Mouse (Mus musculus): ENCODE results near the gene Csnk2b. TPM values are rescaled to one million over a fixed set of nuclear protein-coding genes. Genes with fewer than 3 reads are reported as not detected.

Csnk2b gene
- 948 TPM for polyA plus RNA-seq (2014; fragmentation: Illumina TruSeq; extraction: RNeasy Lipid Tissue Mini Kit (QIAGEN cat#74804); ENCODE audit: low read depth, low replicate concordance)

DNA sequence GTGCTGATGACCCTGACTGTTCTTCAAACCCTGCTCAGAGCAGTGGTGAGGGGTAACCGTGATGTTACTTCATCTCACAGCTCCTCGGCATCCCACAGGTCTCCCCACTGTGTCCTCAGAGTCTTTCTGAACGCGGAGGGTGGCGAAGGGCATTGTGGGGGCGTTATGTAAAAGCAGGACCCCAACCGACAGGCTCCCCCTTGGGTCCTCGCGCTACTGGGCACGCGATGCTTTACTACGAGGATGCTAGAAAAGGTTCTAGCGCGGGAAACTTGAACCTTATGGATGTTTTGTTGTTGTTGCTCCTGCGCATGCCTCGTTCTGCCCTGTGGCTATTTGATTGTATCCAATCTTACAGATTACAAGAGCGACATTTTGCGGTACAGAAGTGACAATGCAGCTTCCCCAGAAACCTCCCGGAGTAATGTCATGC lies at the start of gene Csnk2b:
Gene Csnk2b, minus strand, starts transcription at position 183 of the 433 bp plus-strand sequence.

DNA sequence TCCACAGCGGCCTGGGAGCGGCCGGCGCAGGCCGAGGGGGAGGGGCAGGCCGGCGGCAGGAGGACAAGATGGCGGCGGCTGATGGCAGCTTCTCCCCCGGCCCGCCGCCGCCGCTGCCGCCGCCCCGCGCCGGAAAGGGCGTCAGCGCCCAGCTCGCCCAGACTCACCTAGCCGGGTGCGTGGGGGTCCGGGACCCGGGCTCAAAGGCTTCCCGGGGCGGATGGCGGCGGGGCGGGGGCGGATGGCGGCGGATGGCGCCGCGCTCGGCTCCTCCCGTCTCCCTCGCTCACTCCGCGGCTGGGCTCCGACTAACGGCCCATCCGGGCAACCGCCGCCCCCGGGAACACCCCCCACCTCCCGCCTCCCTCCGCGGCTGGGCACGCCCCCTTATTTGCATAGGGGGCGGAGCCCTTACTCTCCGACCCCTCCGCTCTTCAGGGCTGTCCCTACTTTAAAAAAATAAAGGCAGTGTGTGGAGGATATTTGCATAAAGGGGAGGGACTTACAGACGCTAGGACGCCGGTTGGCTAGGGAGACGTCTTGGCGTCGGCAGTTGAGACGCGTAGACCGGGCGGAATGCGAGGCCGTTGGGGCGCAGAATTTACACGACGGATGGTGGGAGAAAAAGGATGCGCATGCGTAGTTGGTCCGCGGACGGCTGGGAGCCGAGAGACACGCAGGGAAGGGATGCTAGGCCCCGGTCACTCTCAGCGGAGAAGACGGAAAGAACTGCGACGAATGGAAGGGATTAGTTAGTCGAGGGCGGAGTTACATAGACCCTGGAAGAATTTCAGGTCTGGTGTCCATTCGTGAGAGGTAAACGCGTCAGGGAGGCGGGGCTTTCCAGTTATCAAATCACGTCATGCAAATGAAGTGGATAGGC lies 43.0 kb upstream of the Csnk2b start, which contains the start of gene Prrc2a:
Gene Prrc2a, minus strand, starts transcription at position 330 of the 883 bp plus-strand sequence.

GRCm38 (mm10) chr17:35134801-35135590 lies 13.1 kb upstream of the Csnk2b start, which contains the start of gene Bag6:
Gene Bag6 (plus strand): TSS chr17:35135178.

DNA sequence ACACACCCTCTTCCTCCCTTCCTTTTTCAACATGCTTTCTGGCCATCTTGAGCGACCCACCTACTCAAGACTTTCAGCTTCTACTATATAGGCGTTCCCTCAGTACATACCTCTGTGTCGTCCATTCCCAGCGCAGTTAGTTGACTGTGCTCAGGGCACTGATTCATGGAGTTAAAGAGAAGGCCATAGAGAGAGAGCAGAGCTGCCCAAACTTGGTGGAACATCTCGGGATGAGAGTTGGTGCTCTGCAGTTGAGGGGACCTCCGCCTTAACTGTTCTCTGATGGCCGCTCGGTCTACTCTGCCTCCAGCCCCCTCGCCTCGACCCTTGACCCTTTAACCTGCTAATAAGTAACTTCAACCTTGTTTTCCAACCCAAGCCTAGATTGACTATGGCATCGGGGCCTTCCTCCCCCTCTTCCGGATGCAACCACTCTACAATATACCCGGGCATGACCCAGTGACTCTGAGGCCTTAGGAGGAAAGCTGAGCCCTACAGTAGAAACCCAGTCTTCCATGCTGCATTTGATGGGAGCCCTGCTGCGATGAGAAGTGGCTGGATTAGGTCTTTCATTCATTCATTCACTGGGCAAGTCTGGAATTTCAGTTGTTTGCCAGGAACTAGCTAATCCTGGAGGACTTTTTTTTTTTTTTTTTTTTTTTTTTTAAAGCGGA lies 9.8 kb upstream of the Csnk2b start, which contains the start of gene Apom:
Gene Apom, minus strand, starts transcription at position 551 of the 674 bp plus-strand sequence.

GRCm38 (mm10) chr17:35126206-35126611 lies 4.4 kb upstream of the Csnk2b start, which contains the start of gene D17H6S53E:
Gene D17H6S53E (plus strand): TSS chr17:35126373.

DNA sequence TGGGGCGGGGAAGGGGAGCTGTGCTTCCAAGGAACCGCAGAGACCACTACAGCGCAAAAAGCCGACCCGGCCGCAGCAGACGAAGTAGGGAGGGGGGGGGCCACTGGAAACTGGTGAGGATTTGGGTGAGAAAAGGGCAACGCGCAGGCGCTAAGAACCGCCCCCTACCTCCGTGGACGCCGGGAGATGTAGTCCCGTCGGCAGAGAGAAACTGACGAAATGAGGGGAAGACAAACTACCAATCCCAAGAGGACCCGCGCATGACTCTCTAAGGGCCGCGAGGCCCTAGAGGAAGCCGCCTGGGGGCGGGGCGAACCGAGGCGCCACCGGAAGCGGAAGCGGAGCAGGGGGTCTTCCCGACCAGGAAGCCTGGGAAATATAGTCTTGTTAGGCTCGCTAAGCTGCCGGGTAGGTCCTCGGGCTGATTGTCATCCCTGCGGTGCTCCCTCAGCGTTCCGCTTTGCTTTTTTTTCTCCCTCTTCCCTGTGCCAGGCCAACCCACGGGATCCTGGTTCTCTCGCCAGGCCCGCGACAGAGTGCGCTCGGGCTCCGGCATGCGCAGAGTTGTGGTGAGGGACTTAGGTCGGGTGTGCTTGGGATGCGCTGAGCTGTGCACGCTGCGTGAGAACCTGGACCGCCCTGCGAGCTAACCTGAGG lies 582 bp downstream of the Csnk2b start, which contains the start of gene Gpank1:
Gene Gpank1, plus strand, starts transcription at position 313 of the 657 bp plus-strand sequence.

DNA sequence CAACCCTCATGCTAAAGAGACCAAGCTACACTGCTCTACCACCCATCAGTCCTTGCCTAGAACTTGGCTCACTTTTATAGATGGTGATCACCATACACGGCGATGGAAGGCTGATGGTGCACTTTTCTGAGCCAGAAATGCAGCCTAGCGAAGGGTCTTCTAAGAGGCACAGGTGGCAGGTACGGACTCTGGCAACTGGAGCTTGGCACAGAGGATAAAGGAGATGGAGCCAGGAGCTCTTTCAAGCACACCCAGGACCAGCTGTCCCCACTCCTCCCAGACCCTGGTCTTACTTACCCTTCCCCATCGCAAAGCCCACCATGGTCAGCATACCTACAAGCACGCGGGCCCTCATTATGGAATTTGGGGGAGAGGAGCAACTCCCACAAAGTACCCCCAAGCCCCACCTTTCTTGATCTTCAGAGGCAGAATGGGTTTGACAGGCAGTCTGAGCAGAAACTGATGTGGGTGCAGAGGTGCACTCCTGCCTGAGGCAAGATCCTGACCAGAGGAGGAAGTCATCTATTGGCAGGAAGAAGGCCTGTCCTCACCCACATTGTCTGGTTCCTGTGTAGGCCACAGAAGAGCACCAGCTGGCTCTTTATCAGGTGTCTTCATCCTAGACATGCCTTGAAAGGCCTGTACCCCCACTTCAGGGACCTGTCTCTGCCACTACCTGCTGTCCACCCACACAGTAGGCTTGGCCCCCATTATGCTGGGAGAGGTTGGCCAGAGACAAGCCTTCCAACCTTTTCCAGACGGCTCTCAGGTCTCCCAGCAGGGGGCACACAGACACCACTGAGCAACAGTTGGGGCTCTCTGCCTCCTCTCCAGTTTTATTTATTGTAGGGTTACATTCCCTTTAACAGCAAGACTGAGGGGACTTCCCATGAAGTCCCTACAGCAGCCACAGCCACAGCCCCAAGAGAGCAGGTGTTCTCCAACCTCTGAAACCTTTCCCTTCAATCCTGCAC lies 6.5 kb downstream of the Csnk2b start, which contains the start of gene Ly6g5b:
Gene Ly6g5b, minus strand, starts transcription at position 383 of the 974 bp plus-strand sequence.

GRCm38 (mm10) chr17:35108097-35108496 lies 13.8 kb downstream of the Csnk2b start, which contains the start of gene Ly6g5c:
Gene Ly6g5c (plus strand): TSS chr17:35108279.

GRCm38 (mm10) chr17:35088825-35089644 lies 32.8 kb downstream of the Csnk2b start, which contains the start of gene Abhd16a:
Gene Abhd16a (plus strand): TSS chr17:35089263.

DNA sequence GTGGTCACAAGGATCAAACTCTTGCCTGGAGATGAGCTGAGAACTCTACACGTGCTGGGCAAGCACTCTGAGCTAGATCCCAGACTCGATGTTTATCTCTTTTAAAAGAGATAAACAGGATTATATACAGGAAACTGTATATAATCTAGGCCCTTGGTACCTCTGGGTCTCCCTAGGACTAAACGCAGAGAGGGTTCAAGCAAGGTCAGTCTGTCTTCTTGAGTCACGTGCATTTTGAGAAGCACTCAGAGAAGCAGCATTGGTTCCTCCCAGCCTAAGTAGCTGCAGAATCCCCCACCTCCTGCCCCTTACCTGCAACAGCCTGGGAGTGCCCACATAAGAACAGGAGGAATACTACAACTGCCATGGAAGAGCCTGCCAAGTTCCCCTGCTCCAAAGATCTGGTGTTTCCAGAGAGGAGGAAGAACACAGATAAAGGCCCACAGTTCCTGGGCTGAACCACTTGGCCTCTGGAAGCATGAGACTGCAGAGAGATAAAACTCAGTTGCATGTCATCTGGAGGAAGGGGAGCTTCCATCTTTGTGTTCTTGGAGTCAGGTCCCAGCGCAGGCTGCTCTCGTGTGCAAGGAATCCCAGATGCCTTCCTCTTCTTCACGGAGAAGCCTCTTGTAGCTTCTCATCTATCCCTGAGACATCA lies 36.5 kb downstream of the Csnk2b start, which contains the start of gene Ly6g6f:
Gene Ly6g6f, minus strand, starts transcription at position 403 of the 658 bp plus-strand sequence.

GRCm38 (mm10) chr17:35077786-35078233 lies 44.0 kb downstream of the Csnk2b start, which contains the start of gene Ly6g6d:
Gene Ly6g6d (minus strand): TSS chr17:35078065.

DNA sequence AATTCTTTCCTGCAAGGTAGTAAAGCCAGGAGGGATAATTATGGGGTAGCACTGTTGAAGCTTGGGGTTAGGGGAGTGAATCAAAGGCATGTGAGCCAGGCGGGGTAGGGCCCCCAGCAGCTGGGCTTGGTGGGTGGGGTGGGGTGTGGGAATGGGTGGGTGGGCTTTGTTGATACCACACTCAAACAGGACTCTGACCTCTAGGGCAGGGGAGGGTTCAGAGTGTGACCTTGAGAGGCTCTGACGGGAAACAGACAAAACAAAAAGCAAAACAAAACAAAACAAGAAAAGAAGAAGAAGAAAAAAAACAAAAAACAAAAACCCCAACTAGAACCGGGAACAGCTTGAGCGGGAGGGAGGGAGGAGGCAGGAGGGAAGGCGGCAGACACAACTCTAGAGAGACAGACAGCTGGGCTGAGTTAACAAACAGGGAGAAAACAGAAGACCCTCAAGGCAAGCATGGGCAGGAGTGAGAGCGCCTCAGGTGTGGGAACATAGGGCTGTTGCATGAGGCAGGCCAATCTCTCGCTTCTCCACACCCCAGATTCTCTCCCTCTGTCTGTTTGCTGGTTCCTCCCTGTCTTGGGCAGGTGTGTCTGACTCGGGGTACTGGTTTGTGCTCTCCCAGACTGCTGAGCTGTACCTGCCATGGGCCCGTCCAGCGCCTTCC lies 45.2 kb downstream of the Csnk2b start, which contains the start of gene Ly6g6e:
Gene Ly6g6e, plus strand, starts transcription at position 396 of the 670 bp plus-strand sequence.

Other genes with a start within 250 kb of the Csnk2b start
- 0.18 TPM for gene Zbtb12, start 242.6 kb downstream of the Csnk2b start, polyA plus RNA-seq (2014; fragmentation: Illumina TruSeq; extraction: RNeasy Lipid Tissue Mini Kit (QIAGEN cat#74804); ENCODE audit: low read depth, low replicate concordance)
- 0.08 TPM for gene Gm20547, start 240.0 kb downstream of the Csnk2b start, polyA plus RNA-seq (2014; fragmentation: Illumina TruSeq; extraction: RNeasy Lipid Tissue Mini Kit (QIAGEN cat#74804); ENCODE audit: low read depth, low replicate concordance)
- 6.5 TPM for gene C2, start 223.8 kb downstream of the Csnk2b start, polyA plus RNA-seq (2014; fragmentation: Illumina TruSeq; extraction: RNeasy Lipid Tissue Mini Kit (QIAGEN cat#74804); ENCODE audit: low read depth, low replicate concordance)
- gene Ehmt2, start 223.6 kb downstream of the Csnk2b start, polyA plus RNA-seq (2014; fragmentation: Illumina TruSeq; extraction: RNeasy Lipid Tissue Mini Kit (QIAGEN cat#74804); ENCODE audit: low read depth, low replicate concordance) = 25.4 TPM
- gene Slc44a4, start 207.6 kb downstream of the Csnk2b start, polyA plus RNA-seq (2014; fragmentation: Illumina TruSeq; extraction: RNeasy Lipid Tissue Mini Kit (QIAGEN cat#74804); ENCODE audit: low read depth, low replicate concordance) = not detected
- 0.41 TPM for gene Neu1, start 190.8 kb downstream of the Csnk2b start, polyA plus RNA-seq (2014; fragmentation: Illumina TruSeq; extraction: RNeasy Lipid Tissue Mini Kit (QIAGEN cat#74804); ENCODE audit: low read depth, low replicate concordance)
- 0.56 TPM for gene Hspa1b, start 162.8 kb downstream of the Csnk2b start, polyA plus RNA-seq (2014; fragmentation: Illumina TruSeq; extraction: RNeasy Lipid Tissue Mini Kit (QIAGEN cat#74804); ENCODE audit: low read depth, low replicate concordance)
- not detected for gene Gm20481, start 152.1 kb downstream of the Csnk2b start, polyA plus RNA-seq (2014; fragmentation: Illumina TruSeq; extraction: RNeasy Lipid Tissue Mini Kit (QIAGEN cat#74804); ENCODE audit: low read depth, low replicate concordance)
- 0.57 TPM for gene Hspa1a, start 149.9 kb downstream of the Csnk2b start, polyA plus RNA-seq (2014; fragmentation: Illumina TruSeq; extraction: RNeasy Lipid Tissue Mini Kit (QIAGEN cat#74804); ENCODE audit: low read depth, low replicate concordance)
- 215 TPM for gene Hspa1l, start 149.3 kb downstream of the Csnk2b start, polyA plus RNA-seq (2014; fragmentation: Illumina TruSeq; extraction: RNeasy Lipid Tissue Mini Kit (QIAGEN cat#74804); ENCODE audit: low read depth, low replicate concordance)
- gene Lsm2, start 140.2 kb downstream of the Csnk2b start, polyA plus RNA-seq (2014; fragmentation: Illumina TruSeq; extraction: RNeasy Lipid Tissue Mini Kit (QIAGEN cat#74804); ENCODE audit: low read depth, low replicate concordance) = 115 TPM
- 53.6 TPM for gene Vars, start 121.1 kb downstream of the Csnk2b start, polyA plus RNA-seq (2014; fragmentation: Illumina TruSeq; extraction: RNeasy Lipid Tissue Mini Kit (QIAGEN cat#74804); ENCODE audit: low read depth, low replicate concordance)
- 0.15 TPM for gene Vwa7, start 105.5 kb downstream of the Csnk2b start, polyA plus RNA-seq (2014; fragmentation: Illumina TruSeq; extraction: RNeasy Lipid Tissue Mini Kit (QIAGEN cat#74804); ENCODE audit: low read depth, low replicate concordance)
- gene Sapcd1, start 94.0 kb downstream of the Csnk2b start, polyA plus RNA-seq (2014; fragmentation: Illumina TruSeq; extraction: RNeasy Lipid Tissue Mini Kit (QIAGEN cat#74804); ENCODE audit: low read depth, low replicate concordance) = not detected
- 8.7 TPM for gene Msh5, start 75.3 kb downstream of the Csnk2b start, polyA plus RNA-seq (2014; fragmentation: Illumina TruSeq; extraction: RNeasy Lipid Tissue Mini Kit (QIAGEN cat#74804); ENCODE audit: low read depth, low replicate concordance)
- 10.5 TPM for gene Clic1, start 72.1 kb downstream of the Csnk2b start, polyA plus RNA-seq (2014; fragmentation: Illumina TruSeq; extraction: RNeasy Lipid Tissue Mini Kit (QIAGEN cat#74804); ENCODE audit: low read depth, low replicate concordance)
- gene Ddah2, start 63.0 kb downstream of the Csnk2b start, polyA plus RNA-seq (2014; fragmentation: Illumina TruSeq; extraction: RNeasy Lipid Tissue Mini Kit (QIAGEN cat#74804); ENCODE audit: low read depth, low replicate concordance) = 0.56 TPM
- gene Ly6g6c, start 56.7 kb downstream of the Csnk2b start, polyA plus RNA-seq (2014; fragmentation: Illumina TruSeq; extraction: RNeasy Lipid Tissue Mini Kit (QIAGEN cat#74804); ENCODE audit: low read depth, low replicate concordance) = 19.3 TPM
- 1.5 TPM for gene Mpig6b, start 55.9 kb downstream of the Csnk2b start, polyA plus RNA-seq (2014; fragmentation: Illumina TruSeq; extraction: RNeasy Lipid Tissue Mini Kit (QIAGEN cat#74804); ENCODE audit: low read depth, low replicate concordance)
- gene Ly6g6e, start 45.2 kb downstream of the Csnk2b start, polyA plus RNA-seq (2014; fragmentation: Illumina TruSeq; extraction: RNeasy Lipid Tissue Mini Kit (QIAGEN cat#74804); ENCODE audit: low read depth, low replicate concordance) = not detected
- not detected for gene Ly6g6d, start 44.0 kb downstream of the Csnk2b start, polyA plus RNA-seq (2014; fragmentation: Illumina TruSeq; extraction: RNeasy Lipid Tissue Mini Kit (QIAGEN cat#74804); ENCODE audit: low read depth, low replicate concordance)
- not detected for gene Ly6g6f, start 36.4 kb downstream of the Csnk2b start, polyA plus RNA-seq (2014; fragmentation: Illumina TruSeq; extraction: RNeasy Lipid Tissue Mini Kit (QIAGEN cat#74804); ENCODE audit: low read depth, low replicate concordance)
- gene Abhd16a, start 32.8 kb downstream of the Csnk2b start, polyA plus RNA-seq (2014; fragmentation: Illumina TruSeq; extraction: RNeasy Lipid Tissue Mini Kit (QIAGEN cat#74804); ENCODE audit: low read depth, low replicate concordance) = 8.2 TPM
- not detected for gene Ly6g5c, start 13.8 kb downstream of the Csnk2b start, polyA plus RNA-seq (2014; fragmentation: Illumina TruSeq; extraction: RNeasy Lipid Tissue Mini Kit (QIAGEN cat#74804); ENCODE audit: low read depth, low replicate concordance)
- not detected for gene Ly6g5b, start 6.6 kb downstream of the Csnk2b start, polyA plus RNA-seq (2014; fragmentation: Illumina TruSeq; extraction: RNeasy Lipid Tissue Mini Kit (QIAGEN cat#74804); ENCODE audit: low read depth, low replicate concordance)
- 8.7 TPM for gene Gpank1, start 598 bp downstream of the Csnk2b start, polyA plus RNA-seq (2014; fragmentation: Illumina TruSeq; extraction: RNeasy Lipid Tissue Mini Kit (QIAGEN cat#74804); ENCODE audit: low read depth, low replicate concordance)
- gene D17H6S53E, start 4.3 kb upstream of the Csnk2b start, polyA plus RNA-seq (2014; fragmentation: Illumina TruSeq; extraction: RNeasy Lipid Tissue Mini Kit (QIAGEN cat#74804); ENCODE audit: low read depth, low replicate concordance) = 0.28 TPM
- gene Apom, start 10.0 kb upstream of the Csnk2b start, polyA plus RNA-seq (2014; fragmentation: Illumina TruSeq; extraction: RNeasy Lipid Tissue Mini Kit (QIAGEN cat#74804); ENCODE audit: low read depth, low replicate concordance) = not detected
- gene Bag6, start 13.1 kb upstream of the Csnk2b start, polyA plus RNA-seq (2014; fragmentation: Illumina TruSeq; extraction: RNeasy Lipid Tissue Mini Kit (QIAGEN cat#74804); ENCODE audit: low read depth, low replicate concordance) = 44.2 TPM
- gene Prrc2a, start 42.8 kb upstream of the Csnk2b start, polyA plus RNA-seq (2014; fragmentation: Illumina TruSeq; extraction: RNeasy Lipid Tissue Mini Kit (QIAGEN cat#74804); ENCODE audit: low read depth, low replicate concordance) = 14.1 TPM
- 379 TPM for gene Aif1, start 54.0 kb upstream of the Csnk2b start, polyA plus RNA-seq (2014; fragmentation: Illumina TruSeq; extraction: RNeasy Lipid Tissue Mini Kit (QIAGEN cat#74804); ENCODE audit: low read depth, low replicate concordance)
- gene Lst1, start 66.4 kb upstream of the Csnk2b start, polyA plus RNA-seq (2014; fragmentation: Illumina TruSeq; extraction: RNeasy Lipid Tissue Mini Kit (QIAGEN cat#74804); ENCODE audit: low read depth, low replicate concordance) = not detected
- gene Ltb, start 72.4 kb upstream of the Csnk2b start, polyA plus RNA-seq (2014; fragmentation: Illumina TruSeq; extraction: RNeasy Lipid Tissue Mini Kit (QIAGEN cat#74804); ENCODE audit: low read depth, low replicate concordance) = not detected
- not detected for gene Tnf, start 80.0 kb upstream of the Csnk2b start, polyA plus RNA-seq (2014; fragmentation: Illumina TruSeq; extraction: RNeasy Lipid Tissue Mini Kit (QIAGEN cat#74804); ENCODE audit: low read depth, low replicate concordance)
- not detected for gene Lta, start 83.3 kb upstream of the Csnk2b start, polyA plus RNA-seq (2014; fragmentation: Illumina TruSeq; extraction: RNeasy Lipid Tissue Mini Kit (QIAGEN cat#74804); ENCODE audit: low read depth, low replicate concordance)
- not detected for gene Gm16181, start 98.8 kb upstream of the Csnk2b start, polyA plus RNA-seq (2014; fragmentation: Illumina TruSeq; extraction: RNeasy Lipid Tissue Mini Kit (QIAGEN cat#74804); ENCODE audit: low read depth, low replicate concordance)
- 10.2 TPM for gene Atp6v1g2, start 111.6 kb upstream of the Csnk2b start, polyA plus RNA-seq (2014; fragmentation: Illumina TruSeq; extraction: RNeasy Lipid Tissue Mini Kit (QIAGEN cat#74804); ENCODE audit: low read depth, low replicate concordance)
- 0.56 TPM for gene Nfkbil1, start 113.7 kb upstream of the Csnk2b start, polyA plus RNA-seq (2014; fragmentation: Illumina TruSeq; extraction: RNeasy Lipid Tissue Mini Kit (QIAGEN cat#74804); ENCODE audit: low read depth, low replicate concordance)
- 7.1 TPM for gene Ddx39b, start 119.7 kb upstream of the Csnk2b start, polyA plus RNA-seq (2014; fragmentation: Illumina TruSeq; extraction: RNeasy Lipid Tissue Mini Kit (QIAGEN cat#74804); ENCODE audit: low read depth, low replicate concordance)
- gene H2-D1, start 140.7 kb upstream of the Csnk2b start, polyA plus RNA-seq (2014; fragmentation: Illumina TruSeq; extraction: RNeasy Lipid Tissue Mini Kit (QIAGEN cat#74804); ENCODE audit: low read depth, low replicate concordance) = 2.8 TPM
- gene H2-Q1, start 198.4 kb upstream of the Csnk2b start, polyA plus RNA-seq (2014; fragmentation: Illumina TruSeq; extraction: RNeasy Lipid Tissue Mini Kit (QIAGEN cat#74804); ENCODE audit: low read depth, low replicate concordance) = 0.08 TPM
- 0.69 TPM for gene H2-Q2, start 220.2 kb upstream of the Csnk2b start, polyA plus RNA-seq (2014; fragmentation: Illumina TruSeq; extraction: RNeasy Lipid Tissue Mini Kit (QIAGEN cat#74804); ENCODE audit: low read depth, low replicate concordance)